Mouse (Mus musculus) bone marrow macrophage, adult 2 months (primary cell): ENCODE data around the gene Eln.

Experiments used
- CTCF ChIP-seq: IDR thresholded peaks from 2 replicates; pipeline ENCODE4 v1.5.1; 2012; ENCODE audit warnings: low read depth, mild to moderate bottlenecking, low read length, moderate library complexity
- POLR2A ChIP-seq: IDR thresholded peaks from 2 replicates; pipeline ENCODE4 v1.6.1; 2012; ENCODE audit warnings: mild to moderate bottlenecking, low read depth, low read length, borderline replicate concordance

DNA sequence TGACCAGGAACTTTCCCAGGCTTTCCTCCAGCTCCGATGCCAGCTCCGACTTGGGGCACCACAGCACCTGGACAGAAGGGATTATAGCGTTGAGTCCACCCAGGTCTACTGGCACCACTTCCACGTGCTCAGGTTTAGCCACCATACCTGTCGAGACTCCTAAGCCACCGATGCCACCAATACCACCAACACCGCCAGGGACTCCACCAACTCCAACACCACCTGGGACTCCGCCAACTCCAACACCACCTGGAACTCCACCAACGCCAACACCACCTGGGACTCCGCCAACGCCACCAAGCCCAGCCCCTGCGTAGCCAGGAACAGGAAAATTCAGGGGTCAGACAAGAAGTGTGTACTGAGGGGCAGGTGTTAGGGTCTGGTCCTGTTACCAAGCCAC, 18.0 kb downstream of the Eln start:
- TF ChIP-seq CTCF (no peak), POLR2A (no peak)
